Mouse (Mus musculus) kidney, adult 2 months (tissue): Measurements from ENCODE around the gene Tfcp2l1. TPM values are rescaled to one million over a fixed set of nuclear protein-coding genes. Genes with fewer than 3 reads are reported as not detected.
A peak's percentile ranks its signal among the peaks of the same experiment; 100 is the strongest.

Source experiments
- DNase-seq: peaks from one replicate; pipeline ENCODE4 v3.0.0; 2021
- H3K27ac ChIP-seq: fragments of 200-500 bp; 2 replicates; pipeline ENCODE4 v1.5.1; 2012; ENCODE audit warnings: low read depth, low read length, control low read depth, inconsistent platforms; ENCODE audit not compliant: insufficient read depth
- H3K27me3 ChIP-seq: fragments of 200-500 bp; replicated peaks from 2 replicates; pipeline ENCODE4 v1.6.1; 2012; ENCODE audit warnings: mild to moderate bottlenecking, moderate library complexity, low read length, inconsistent platforms; ENCODE audit not compliant: control insufficient read depth, insufficient read depth
- H3K36me3 ChIP-seq: fragments of 200-500 bp; 2 replicates; pipeline ENCODE4 v1.6.1; 2012; ENCODE audit warnings: mild to moderate bottlenecking, moderate library complexity, low read length, inconsistent platforms; ENCODE audit not compliant: control insufficient read depth, insufficient read depth
- H3K4me1 ChIP-seq: fragments of 200-500 bp; 2 replicates; pipeline ENCODE4 v1.6.1; 2011; ENCODE audit warnings: low read length; ENCODE audit not compliant: control insufficient read depth, insufficient read depth
- H3K4me3 ChIP-seq: fragments of 200-500 bp; 2 replicates; pipeline ENCODE4 v1.5.1; 2011; ENCODE audit warnings: mild to moderate bottlenecking, low read depth, low read length, control low read depth; ENCODE audit not compliant: insufficient read depth
- CTCF ChIP-seq: fragments of 200-500 bp; conservative IDR thresholded peaks from 2 replicates; pipeline ENCODE4 v1.5.1; 2011; ENCODE audit warnings: low read depth, mild to moderate bottlenecking, control low read depth, low read length, moderate library complexity, mixed read lengths; ENCODE audit not compliant: insufficient read depth, insufficient read length
- POLR2A ChIP-seq: fragments of 200-500 bp; IDR thresholded peaks from one replicate; pipeline ENCODE4 v1.6.1; 2011; ENCODE audit warnings: low read depth, low read length, control low read depth
- WGBS: fragments of 180-500 bp; shearing (Covaris S2); methylation state at CpG from one replicate; pipeline ENCODE4 v1.1.7; 2018; 5-methylcytosine and 5-hydroxymethylcytosine counted together
- polyA plus RNA-seq: library from polyadenylated mRNA; depleted of rRNA; stranded (reverse); fragments of >200 nt; gene quantifications from 2 replicates; pipeline ENCODE4 v1.2.3, GENCODE M21; 2012

The Tfcp2l1 gene
- polyA plus RNA-seq, 1 experiment: 77.3 TPM

DNA sequence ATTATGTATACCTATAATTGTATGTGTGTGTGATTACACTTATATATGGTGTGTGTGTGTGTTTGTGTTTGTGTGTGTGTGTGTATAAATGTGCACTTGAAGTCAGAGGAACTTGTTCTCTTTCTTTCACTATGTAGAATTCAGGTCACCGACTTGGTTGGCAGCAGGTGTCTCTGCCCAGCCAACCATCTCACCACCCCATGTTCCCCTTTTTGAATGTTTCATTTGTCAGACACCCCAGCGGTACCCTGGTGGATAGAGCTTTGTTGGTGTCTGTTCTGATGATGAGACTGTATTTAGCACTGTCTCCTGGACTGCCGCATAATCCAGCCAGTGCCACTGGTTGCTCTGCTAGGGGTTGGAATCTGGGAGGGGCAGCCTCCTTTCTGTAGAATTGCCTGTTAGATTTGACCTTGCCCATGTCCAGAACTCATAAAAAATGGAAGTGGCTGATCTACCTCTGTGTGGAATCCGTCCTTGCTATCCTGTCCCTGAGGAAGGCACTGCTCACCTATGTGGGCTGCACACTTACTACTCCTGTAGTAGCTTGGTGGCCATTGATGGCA is 5.8 kb downstream of the Tfcp2l1 start:
- TF ChIP-seq POLR2A: no peak
- TF ChIP-seq CTCF: no peak
- DNase-seq: peak; percentile 15
- no peak overlapping the region for H3K4me3 ChIP-seq
- H3K27ac ChIP-seq: peak overlapping the region; percentile 28; the same call in 1 of the 2 replicates
- 51% methylated on average over 4 of the region's 4 CpGs for WGBS
- H3K36me3 ChIP-seq: peaks cover under 1% of the 10 kb centered on the region; the same call in 1 of the 2 replicates
- H3K27me3 ChIP-seq: no peaks in the 10 kb centered on the region
- peaks cover 10% of the 10 kb centered on the region; the same call in 1 of the 2 replicates for H3K4me1 ChIP-seq

DNA sequence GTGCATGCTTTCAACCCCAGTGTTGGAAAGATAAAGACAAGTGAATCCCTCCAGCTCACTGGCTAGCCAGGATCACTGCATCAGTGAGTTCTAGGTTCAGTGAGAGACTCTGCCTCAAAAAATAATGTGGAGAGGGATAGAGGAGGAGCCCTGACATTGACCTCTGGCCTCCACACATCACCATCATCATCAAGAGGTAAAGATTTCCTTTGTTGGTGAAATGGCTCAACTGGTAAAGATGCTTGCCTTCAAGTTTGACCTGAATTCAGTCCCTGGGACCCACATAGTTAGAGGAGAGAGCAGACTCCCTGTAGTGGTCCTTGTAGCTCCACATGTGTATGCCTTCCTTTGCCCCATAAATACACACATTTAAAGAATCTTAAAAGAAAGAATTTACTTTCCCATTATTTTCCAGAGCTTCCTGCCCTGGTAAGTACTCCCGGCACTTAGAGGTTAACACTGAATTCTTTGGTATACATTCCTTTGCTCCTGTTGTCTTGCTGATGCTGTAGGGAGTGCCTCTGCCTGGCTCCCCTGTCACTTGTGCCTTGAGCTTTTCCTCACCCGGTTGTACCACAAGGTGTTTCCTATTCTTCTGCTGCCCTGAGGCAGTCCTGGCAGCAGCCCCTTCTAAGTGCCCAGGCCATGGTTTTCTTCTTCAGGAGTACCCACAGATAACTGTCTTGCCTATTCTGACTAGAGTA is 14.7 kb downstream of the Tfcp2l1 start:
- Histone ChIP-seq H3K27me3 (no peaks in the 10 kb centered on the region), H3K27ac (peak overlapping the region; percentile 86), H3K36me3 (peaks cover 5% of the 10 kb centered on the region; the same call in 1 of the 2 replicates), H3K4me3 (no peak overlapping the region), H3K4me1 (peaks cover 19% of the 10 kb centered on the region)
- DNase-seq: no peak
- TF ChIP-seq POLR2A: no peak
- TF ChIP-seq CTCF: no peak
- 53% methylated on average over 2 of the region's 2 CpGs for WGBS

DNA sequence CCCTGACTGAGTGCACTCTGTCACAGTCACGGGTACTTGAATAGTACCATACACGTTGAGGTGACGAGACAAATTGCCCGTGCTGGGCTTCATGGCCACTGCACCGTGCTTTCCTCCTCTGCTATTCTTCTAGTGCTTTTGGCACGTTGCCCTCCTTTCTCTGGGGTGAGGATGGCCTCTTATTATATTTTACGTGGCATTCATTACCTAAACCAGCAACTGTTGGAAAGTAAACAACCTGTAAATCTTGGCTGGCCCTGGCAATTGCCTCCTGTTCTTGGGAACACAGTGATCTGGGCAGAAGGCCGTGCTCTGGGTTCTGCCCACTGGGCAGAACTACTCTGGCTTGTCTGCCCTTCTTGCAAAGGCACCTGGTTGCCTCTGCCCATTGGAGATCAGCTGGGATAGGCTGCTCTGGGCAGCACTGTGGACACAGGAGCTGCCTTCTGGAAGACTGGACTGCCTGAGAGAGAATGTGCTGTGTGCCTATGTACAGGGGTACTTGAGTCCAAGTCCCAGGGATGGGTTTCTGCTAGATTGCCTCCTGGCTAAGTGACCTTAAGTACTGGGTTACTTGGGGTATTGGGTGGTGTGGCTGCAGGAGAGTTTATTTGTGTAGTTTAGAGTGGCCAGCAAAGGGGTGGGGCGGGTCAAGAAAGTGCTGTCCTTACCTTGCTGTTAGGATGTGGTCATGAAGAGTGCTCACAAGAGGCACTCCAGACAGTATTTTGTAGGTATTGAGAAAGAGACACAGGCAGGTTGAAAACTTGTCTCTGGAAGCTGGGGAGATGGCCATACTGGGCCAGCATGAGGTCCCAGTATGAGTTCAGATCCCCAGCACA is 15.6 kb downstream of the Tfcp2l1 start:
- DNase-seq: peak; percentile 82
- Histone ChIP-seq H3K27me3 (no peaks in the 10 kb centered on the region), H3K36me3 (peaks cover 5% of the 10 kb centered on the region; the same call in 1 of the 2 replicates), H3K4me1 (peaks cover 25% of the 10 kb centered on the region), H3K4me3 (no peak overlapping the region), H3K27ac (peak overlapping the region; percentile 86)
- 36% methylated on average over 9 of the region's 9 CpGs for WGBS
- no peak for TF ChIP-seq POLR2A
- no peak for TF ChIP-seq CTCF

DNA sequence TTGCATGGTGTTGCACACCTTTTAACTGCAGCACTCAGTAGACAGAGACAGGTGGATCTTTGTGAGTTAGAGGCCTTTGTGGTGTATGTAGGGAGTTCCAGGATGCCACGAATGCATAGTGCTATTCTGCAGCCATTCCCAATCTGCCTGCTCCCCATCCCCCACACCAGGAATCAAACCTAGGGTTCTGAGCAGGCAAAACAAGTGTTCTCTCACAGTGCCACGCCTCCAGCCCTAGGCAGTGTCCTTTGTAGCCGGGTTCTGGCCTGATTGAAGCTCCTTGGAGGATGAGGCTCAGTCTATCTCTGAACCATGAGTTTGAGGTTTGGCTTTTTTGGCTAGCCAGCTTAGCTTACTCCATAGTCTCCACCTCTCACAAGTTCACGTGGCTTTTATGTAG is 18.0 kb downstream of the Tfcp2l1 start:
- 49% methylated on average over 4 of the region's 4 CpGs for WGBS
- H3K36me3 ChIP-seq: 0 out of 2 replicates have a peak, but pooled peaks cover 2% of the 10 kb centered on the region
- no peak overlapping the region for H3K4me3 ChIP-seq
- H3K4me1 ChIP-seq: peaks cover 38% of the 10 kb centered on the region
- no peak for TF ChIP-seq CTCF
- 0 out of 2 replicates have a peak overlapping the region, but pooled peaks have one; percentile 1 for H3K27ac ChIP-seq
- no peak for DNase-seq
- no peaks in the 10 kb centered on the region for H3K27me3 ChIP-seq

DNA sequence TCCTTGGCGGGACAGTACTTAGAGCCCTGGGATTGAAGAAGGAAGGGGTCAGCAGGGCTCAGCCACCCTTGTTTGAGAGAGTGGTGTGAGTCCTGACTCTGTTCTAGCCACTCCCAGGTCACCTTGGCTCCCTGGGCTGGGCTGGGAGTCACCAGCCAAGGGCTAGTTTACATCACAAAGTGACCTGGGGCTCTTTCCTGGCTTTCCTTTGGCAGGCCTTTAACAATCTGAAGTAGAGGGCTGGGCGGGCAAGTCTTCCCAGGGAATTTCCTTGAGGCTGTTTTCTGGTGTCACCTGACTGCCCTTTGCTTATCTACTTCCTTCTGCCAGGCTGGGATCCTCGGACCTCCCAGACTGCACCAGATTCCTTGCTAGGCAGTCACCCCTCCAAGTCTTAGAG is 20.3 kb downstream of the Tfcp2l1 start:
- H3K36me3 ChIP-seq: no peaks in the 10 kb centered on the region; the same call in 1 of the 2 replicates
- peak; percentile 71 for DNase-seq
- WGBS: 25% methylated on average over 3 of the region's 3 CpGs
- no peaks in the 10 kb centered on the region for H3K27me3 ChIP-seq
- TF ChIP-seq CTCF (no peak), POLR2A (no peak)
- H3K4me1 ChIP-seq: peaks cover 31% of the 10 kb centered on the region
- peak overlapping the region; percentile 81 for H3K27ac ChIP-seq
- no peak overlapping the region for H3K4me3 ChIP-seq

DNA sequence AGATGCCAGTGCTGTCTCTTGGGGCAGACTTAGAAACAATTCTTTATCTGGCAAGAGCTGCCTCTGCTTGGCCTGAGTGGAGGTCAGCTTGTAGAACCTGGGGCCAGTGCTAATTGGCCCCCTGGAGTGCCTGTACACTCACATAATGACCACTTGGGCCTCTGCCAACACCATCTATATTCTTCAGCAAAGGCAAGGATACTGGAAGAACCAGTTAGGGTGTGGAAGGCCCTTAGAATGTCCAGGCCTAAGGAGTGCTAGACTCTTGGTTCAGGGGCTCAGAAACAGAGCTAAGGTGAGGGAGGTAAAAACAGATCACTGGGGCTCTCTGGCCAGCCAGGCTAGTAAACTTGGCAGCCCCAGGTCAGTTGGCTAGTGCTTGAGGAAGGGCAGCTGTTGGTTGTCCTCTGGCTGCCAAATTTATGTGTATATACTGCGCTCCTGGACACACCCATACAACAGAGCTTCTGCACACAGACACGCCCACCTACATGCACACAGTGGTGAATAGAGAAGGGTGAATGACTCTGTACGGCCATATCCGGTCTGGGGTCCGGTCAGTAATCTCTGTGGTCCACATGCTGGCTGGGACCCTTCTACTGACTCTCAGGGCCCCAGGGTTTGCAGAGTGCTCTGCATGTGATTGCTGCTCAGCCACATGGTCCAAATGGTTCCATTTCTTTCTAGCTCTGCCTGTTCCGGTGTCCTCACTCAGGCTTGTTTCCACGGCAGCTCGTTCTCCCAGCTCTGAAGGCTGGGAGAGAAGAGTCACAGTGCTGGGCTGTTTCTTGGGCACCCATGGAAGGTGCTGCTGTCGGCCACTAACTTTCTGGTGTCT is 22.4 kb downstream of the Tfcp2l1 start:
- no peak for TF ChIP-seq CTCF
- TF ChIP-seq POLR2A: no peak
- Histone ChIP-seq H3K4me1 (peaks cover 22% of the 10 kb centered on the region), H3K27ac (peak overlapping the region; percentile 53), H3K36me3 (peaks cover 2% of the 10 kb centered on the region; the same call in 1 of the 2 replicates), H3K27me3 (no peaks in the 10 kb centered on the region), H3K4me3 (no peak overlapping the region)
- WGBS: 45% methylated on average over 9 of the region's 9 CpGs
- peak; percentile 59 for DNase-seq
